Mouse (Mus musculus): ENCODE results near the gene Mthfsl. TPM values are rescaled to one million over a fixed set of nuclear protein-coding genes. Genes with fewer than 3 reads are reported as not detected.
"Not testable (repeated sequence)": the region's sequence is repeated elsewhere in the genome, so short reads cannot be mapped to it uniquely, and the experiment has no call there.

The Mthfsl gene
- polyA plus RNA-seq, 1 experiment: 5.5 TPM

- not testable (repeated sequence) for H3K27me3 ChIP-seq (ENCODE audit: control insufficient read depth, insufficient read depth, low read length); H3K27ac ChIP-seq (ENCODE audit: insufficient read depth, low read depth, low read length); H3K4me1 ChIP-seq (ENCODE audit: control insufficient read depth, insufficient read depth, insufficient read length, low read length); H3K4me3 ChIP-seq (ENCODE audit: low read depth, low read length); H3K36me3 ChIP-seq (ENCODE audit: control insufficient read depth, insufficient read depth, low read length)
- 95% methylated on average over 1 of the region's 1 CpGs for WGBS
These were observed 33.4 kb downstream of the Mthfsl start for GRCm38 (mm10) chr9:88686719-88687118.

- not testable (repeated sequence) for H3K4me3 ChIP-seq (ENCODE audit: low read depth, low read length); H3K27me3 ChIP-seq (ENCODE audit: control insufficient read depth, insufficient read depth, low read length); H3K27ac ChIP-seq (ENCODE audit: insufficient read depth, low read depth, low read length); H3K36me3 ChIP-seq (ENCODE audit: control insufficient read depth, insufficient read depth, low read length); H3K4me1 ChIP-seq (ENCODE audit: control insufficient read depth, insufficient read depth, insufficient read length, low read length)
These were observed 61.8 kb downstream of the Mthfsl start for GRCm38 (mm10) chr9:88658341-88658740.

- H3K4me3 ChIP-seq (ENCODE audit: low read depth, low read length); H3K27me3 ChIP-seq (ENCODE audit: control insufficient read depth, insufficient read depth, low read length); H3K27ac ChIP-seq (ENCODE audit: insufficient read depth, low read depth, low read length); H3K4me1 ChIP-seq (ENCODE audit: control insufficient read depth, insufficient read depth, insufficient read length, low read length); H3K36me3 ChIP-seq (ENCODE audit: control insufficient read depth, insufficient read depth, low read length): not testable (repeated sequence)
- WGBS: 97% methylated on average over 13 of the region's 15 CpGs
These were observed 69.4 kb downstream of the Mthfsl start for GRCm38 (mm10) chr9:88650742-88651141.

Other genes starting within 250 kb of the Mthfsl start
- gene Syncrip, start 237.7 kb downstream of the Mthfsl start, polyA plus RNA-seq (2012; rRNA removed): 1.3 and 2.6 TPM in 2 replicates
- 0.63 and 2.0 TPM in 2 replicates for gene Zfp949, start 172.3 kb downstream of the Mthfsl start, polyA plus RNA-seq (2012; rRNA removed)
- not detected in 2 replicates for gene Trim43a, start 139.4 kb downstream of the Mthfsl start, polyA plus RNA-seq (2012; rRNA removed)
- gene Bcl2a1d, start 11.6 kb upstream of the Mthfsl start, polyA plus RNA-seq (2012; rRNA removed): 0.94 and 1.1 TPM in 2 replicates
- not detected in 2 replicates for gene Trim43c, start 118.9 kb upstream of the Mthfsl start, polyA plus RNA-seq (2012; rRNA removed)
- gene Bcl2a1a, start 236.6 kb upstream of the Mthfsl start, polyA plus RNA-seq (2012; rRNA removed): 0.28 and 0.90 TPM in 2 replicates